Mouse (Mus musculus) spleen, adult 2 months (tissue): ENCODE measurements around the gene Dnah8.

Source experiments
- CTCF ChIP-seq: fragments of 200-500 bp; IDR thresholded peaks from 2 replicates; pipeline ENCODE4 v1.5.1; 2011; ENCODE audit warnings: mild to moderate bottlenecking, inconsistent platforms; ENCODE audit not compliant: insufficient read depth, insufficient read length, insufficient replicate concordance; ENCODE audit errors: extremely low read depth
- POLR2A ChIP-seq: fragments of 200-500 bp; IDR thresholded peaks from 2 replicates; pipeline ENCODE4 v1.6.1; 2011; ENCODE audit warnings: low read depth, low read length, inconsistent platforms

GRCm38 (mm10) chr17:30782286-30782685 is 158.1 kb downstream of the Dnah8 start:
- TF ChIP-seq CTCF (no peak), POLR2A (no peak)
